Mouse (Mus musculus) erythroblast, embryonic 14.5 days (primary cell): ENCODE data around the gene Gm17364. TPM values are rescaled to one million over a fixed set of nuclear protein-coding genes. Genes with fewer than 3 reads are reported as not detected.
"Not testable (repeated sequence)": the region's sequence is repeated elsewhere in the genome, so short reads cannot be mapped to it uniquely, and the experiment has no call there.

Experiments
- H3K27me3 ChIP-seq: 2 replicates; pipeline ENCODE4 v1.6.1; 2012; ENCODE audit warnings: inconsistent platforms; ENCODE audit not compliant: control insufficient read depth
- H3K36me3 ChIP-seq: 2 replicates; pipeline ENCODE4 v1.6.1; 2012; ENCODE audit warnings: mild to moderate bottlenecking, inconsistent platforms; ENCODE audit not compliant: control insufficient read depth
- H3K4me1 ChIP-seq: 2 replicates; pipeline ENCODE4 v1.6.1; 2012; ENCODE audit warnings: inconsistent platforms; ENCODE audit not compliant: control insufficient read depth
- H3K4me3 ChIP-seq: replicated peaks from 2 replicates; pipeline ENCODE3; 2012; ENCODE audit warnings: moderate library complexity, mild to moderate bottlenecking, inconsistent platforms
- H3K9me3 ChIP-seq: 2 replicates; pipeline ENCODE4 v1.6.1; 2012; ENCODE audit warnings: low read length, inconsistent platforms, mixed read lengths; ENCODE audit not compliant: control insufficient read depth
- GATA1 ChIP-seq: IDR thresholded peaks from 2 replicates; pipeline ENCODE4 v1.6.1; 2012; ENCODE audit warnings: low read length, inconsistent platforms, mixed read lengths
- TAL1 ChIP-seq: IDR thresholded peaks from 3 replicates; pipeline ENCODE4 v1.6.1; 2012; ENCODE audit warnings: low read length, inconsistent platforms, mixed read lengths
- polyA plus RNA-seq: library from polyadenylated mRNA; stranded (reverse); fragments of >175 nt; gene quantifications from 2 replicates; pipeline ENCODE4 v1.2.3, GENCODE M21; 2012

Gm17364 gene
- polyA plus RNA-seq, 1 experiment: not detected

DNA sequence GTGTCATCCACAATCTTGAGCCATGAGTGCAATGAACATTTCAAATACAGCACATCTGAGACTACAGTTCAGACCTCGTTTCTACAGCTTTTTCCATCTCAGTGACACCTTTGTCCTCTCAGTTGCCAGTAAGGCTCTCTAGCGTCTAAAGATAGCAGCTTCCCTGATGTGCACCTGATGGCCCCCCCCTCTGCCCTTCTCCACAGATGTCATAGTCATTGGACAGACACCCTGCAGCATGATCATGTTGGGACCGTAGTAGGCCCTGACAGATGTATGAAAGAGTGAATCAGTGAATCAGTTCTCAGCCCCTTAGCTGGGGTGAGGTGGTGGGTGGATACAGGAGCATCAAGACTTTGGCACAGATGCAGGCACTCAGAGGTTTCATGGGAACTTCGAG, 15.9 kb downstream of the Gm17364 start:
- Histone ChIP-seq H3K27me3 (no peaks in the 10 kb centered on the region), H3K4me1 (no peaks in the 10 kb centered on the region; the same call in 1 of the 2 replicates), H3K9me3 (no peaks in the 10 kb centered on the region), H3K36me3 (no peaks in the 10 kb centered on the region), H3K4me3 (no peak overlapping the region)
- TF ChIP-seq TAL1: no peak
- TF ChIP-seq GATA1: no peak

GRCm38 (mm10) chr13:41256962-41257361, 16.8 kb downstream of the Gm17364 start:
- H3K36me3 ChIP-seq: no peaks in the 10 kb centered on the region; the same call in 1 of the 2 replicates
- peaks cover 4% of the 10 kb centered on the region for H3K4me1 ChIP-seq

GRCm38 (mm10) chr13:41256126-41256525, 17.7 kb downstream of the Gm17364 start:
- TF ChIP-seq TAL1: no peak
- no peak for TF ChIP-seq GATA1
- no peaks in the 10 kb centered on the region for H3K9me3 ChIP-seq
- H3K27me3 ChIP-seq: no peaks in the 10 kb centered on the region
- H3K36me3 ChIP-seq: no peaks in the 10 kb centered on the region; the same call in 1 of the 2 replicates
- peaks cover 11% of the 10 kb centered on the region for H3K4me1 ChIP-seq
- H3K4me3 ChIP-seq: no peak overlapping the region

More at GRCm38 (mm10) chr13:41256962-41257361, 16.8 kb downstream of the Gm17364 start:
- H3K4me3 ChIP-seq: no peak overlapping the region
- TF ChIP-seq GATA1: no peak
- no peak for TF ChIP-seq TAL1
- H3K27me3 ChIP-seq: no peaks in the 10 kb centered on the region
- no peaks in the 10 kb centered on the region for H3K9me3 ChIP-seq

DNA sequence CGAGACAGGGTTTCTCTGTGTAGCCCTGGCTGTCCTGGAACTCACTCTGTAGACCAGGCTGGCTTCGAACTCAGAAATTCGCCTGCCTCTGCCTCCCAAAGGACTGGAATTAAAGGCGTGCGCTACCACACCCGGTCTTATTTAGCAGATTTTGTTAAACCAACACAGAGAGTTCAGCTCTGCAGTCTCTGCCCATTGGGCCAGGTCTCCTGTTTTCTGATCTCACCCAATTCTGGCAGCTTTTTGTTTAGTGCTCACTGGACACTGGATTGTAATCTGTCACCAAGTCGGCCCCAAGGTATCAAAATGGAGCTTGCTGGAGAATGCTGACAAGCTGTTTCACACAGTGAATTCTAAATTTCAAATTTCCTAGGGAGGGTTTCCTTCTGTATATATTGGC, 21.0 kb downstream of the Gm17364 start:
- no peaks in the 10 kb centered on the region for H3K27me3 ChIP-seq
- H3K4me1 ChIP-seq: peaks cover 37% of the 10 kb centered on the region
- TF ChIP-seq GATA1: no peak
- TF ChIP-seq TAL1: no peak
- H3K9me3 ChIP-seq: no peaks in the 10 kb centered on the region
- no peaks in the 10 kb centered on the region; the same call in 1 of the 2 replicates for H3K36me3 ChIP-seq
- no peak overlapping the region for H3K4me3 ChIP-seq

- H3K4me3 ChIP-seq: no peak overlapping the region
- no peaks in the 10 kb centered on the region for H3K9me3 ChIP-seq
- H3K36me3 ChIP-seq: no peaks in the 10 kb centered on the region; the same call in 1 of the 2 replicates
- TF ChIP-seq GATA1 (no peak), TAL1 (no peak)
- H3K4me1 ChIP-seq: peaks cover 39% of the 10 kb centered on the region
- H3K27me3 ChIP-seq: no peaks in the 10 kb centered on the region
These were observed 21.6 kb downstream of the Gm17364 start for GRCm38 (mm10) chr13:41252141-41252540.

DNA sequence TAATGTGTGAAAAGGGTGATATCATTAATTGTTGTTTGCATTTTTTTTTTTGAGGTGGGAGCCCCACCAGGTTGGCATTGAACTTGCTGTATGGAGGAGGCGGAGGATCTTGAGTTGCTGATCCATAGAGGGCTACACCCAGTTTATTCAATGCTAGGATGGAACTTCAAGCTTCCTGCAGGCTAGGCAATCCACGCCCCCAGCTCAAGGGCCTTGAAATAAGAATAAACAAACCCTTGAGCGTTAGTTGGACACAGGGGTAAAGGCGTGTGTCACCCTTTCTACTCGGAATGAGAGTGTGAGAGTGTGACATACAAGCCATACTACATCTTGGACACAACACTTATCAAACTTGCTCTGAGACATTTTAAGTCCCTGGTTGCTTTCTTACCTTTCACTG, 22.1 kb downstream of the Gm17364 start:
- H3K4me1 ChIP-seq: peaks cover 39% of the 10 kb centered on the region
- no peaks in the 10 kb centered on the region; the same call in 1 of the 2 replicates for H3K36me3 ChIP-seq
- no peaks in the 10 kb centered on the region for H3K27me3 ChIP-seq
- no peak overlapping the region for H3K4me3 ChIP-seq
- H3K9me3 ChIP-seq: no peaks in the 10 kb centered on the region
- TF ChIP-seq GATA1 (no peak), TAL1 (no peak)

GRCm38 (mm10) chr13:41251232-41251631, 22.5 kb downstream of the Gm17364 start:
- H3K27me3 ChIP-seq, H3K36me3 ChIP-seq, H3K9me3 ChIP-seq: not testable (repeated sequence)
- Histone ChIP-seq H3K4me3 (peak overlapping the region; percentile 100), H3K4me1 (peaks cover 39% of the 10 kb centered on the region)

DNA sequence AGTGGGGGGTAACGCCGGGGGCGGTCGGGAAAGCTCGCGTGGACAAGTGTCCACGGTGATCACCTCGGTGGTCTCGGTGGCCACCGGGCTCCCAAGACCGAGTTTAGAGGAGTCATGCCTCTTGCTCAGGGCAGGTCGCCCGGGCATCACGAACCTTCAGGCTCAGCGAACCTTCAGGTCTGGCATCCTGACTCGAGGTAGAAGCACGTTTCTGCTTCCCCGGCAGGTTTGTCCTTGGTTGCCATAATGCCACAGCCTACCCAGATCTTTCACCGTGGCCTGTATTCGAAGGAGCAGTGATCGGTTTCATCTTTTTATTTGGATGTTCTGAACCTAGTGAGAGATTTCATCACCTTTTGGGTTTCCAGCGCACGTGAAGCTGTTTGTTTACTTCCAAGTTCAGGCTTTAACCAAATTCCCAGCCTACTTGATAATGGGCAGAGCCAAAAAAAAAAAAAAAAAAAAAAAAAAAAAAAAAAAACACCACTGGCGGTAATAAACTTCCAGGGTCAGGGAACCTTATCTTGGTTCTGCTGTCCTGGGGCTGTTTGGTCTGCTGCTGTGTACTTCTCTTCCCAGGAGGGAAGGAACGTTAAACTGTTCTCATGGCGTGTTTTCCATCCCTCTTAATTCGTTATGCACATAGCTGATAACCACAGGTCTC, 23.3 kb downstream of the Gm17364 start:
- no peaks in the 10 kb centered on the region for H3K9me3 ChIP-seq
- peak overlapping the region; percentile 100 for H3K4me3 ChIP-seq
- no peaks in the 10 kb centered on the region; the same call in 1 of the 2 replicates for H3K36me3 ChIP-seq
- TF ChIP-seq TAL1: no peak; the same call in 2 of the 3 replicates
- no peak for TF ChIP-seq GATA1
- peaks cover 3% of the 10 kb centered on the region for H3K27me3 ChIP-seq
- peaks cover 39% of the 10 kb centered on the region for H3K4me1 ChIP-seq

DNA sequence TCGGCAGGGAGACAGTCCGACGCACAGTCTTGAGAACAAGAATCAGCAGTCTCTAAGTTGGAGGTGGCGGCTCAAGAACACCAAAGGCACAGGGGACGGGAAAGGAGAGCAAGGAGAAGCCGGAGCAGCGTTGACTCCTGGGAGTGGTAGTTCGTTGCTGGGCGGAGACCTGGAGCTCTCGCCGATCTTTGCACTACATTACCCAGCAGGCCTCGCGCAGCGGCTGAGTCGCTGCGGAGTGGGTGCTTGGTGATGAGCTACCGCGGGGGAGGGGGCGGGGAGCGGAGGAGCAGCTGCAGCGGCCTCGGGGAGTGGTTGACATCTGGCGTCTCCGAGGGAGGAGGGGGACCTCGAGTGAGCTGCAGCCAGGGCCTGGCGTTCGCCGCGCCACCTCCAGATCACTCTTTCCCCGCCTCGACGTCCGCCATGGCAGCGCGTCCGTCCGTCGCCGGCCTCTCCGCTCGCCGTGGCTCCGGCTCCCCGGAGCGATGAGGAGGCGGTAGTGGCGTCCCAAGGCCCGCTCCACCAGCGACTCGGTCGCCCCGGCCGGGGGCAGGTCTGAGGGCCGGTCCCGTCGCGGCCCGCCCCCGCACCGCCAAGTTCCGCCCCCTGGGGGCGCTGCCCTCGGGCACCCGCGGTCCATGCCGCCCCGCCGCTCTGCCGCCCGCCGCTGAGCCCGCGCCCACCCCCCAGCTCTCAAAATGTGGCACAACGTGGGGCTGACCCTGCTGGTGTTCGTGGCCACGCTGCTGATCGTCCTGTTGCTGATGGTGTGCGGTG, 24.0 kb downstream of the Gm17364 start, which contains the start of gene Smim13:
Gene Smim13, plus strand, starts transcription at position 307 of the 780 bp plus-strand sequence.
- H3K27me3 ChIP-seq: peaks cover 3% of the 10 kb centered on the region
- no peaks in the 10 kb centered on the region; the same call in 1 of the 2 replicates for H3K36me3 ChIP-seq
- no peaks in the 10 kb centered on the region for H3K9me3 ChIP-seq
- TF ChIP-seq GATA1 (no peak), TAL1 (no peak)
- peaks cover 39% of the 10 kb centered on the region for H3K4me1 ChIP-seq
- peak within 1 kb of the TSS; percentile 100 for H3K4me3 ChIP-seq
